Mouse (Mus musculus) thymus, adult 2 months (tissue): Measurements from ENCODE around the gene Mrps34. TPM values are rescaled to one million over a fixed set of nuclear protein-coding genes. Genes with fewer than 3 reads are reported as not detected.

Experiments
- DNase-seq: peaks from one replicate; pipeline ENCODE4 v3.0.0; 2021
- H3K27ac ChIP-seq: fragments of 200-500 bp; 2 replicates; pipeline ENCODE4 v1.5.1; 2012; ENCODE audit warnings: low read length, control low read depth; ENCODE audit not compliant: control insufficient read depth, insufficient read depth
- H3K27me3 ChIP-seq: fragments of 200-500 bp; 2 replicates; pipeline ENCODE4 v1.6.1; 2012; ENCODE audit warnings: mild to moderate bottlenecking, low read length, moderate library complexity, mixed read lengths; ENCODE audit not compliant: control insufficient read depth, insufficient read depth
- H3K36me3 ChIP-seq: fragments of 200-500 bp; 2 replicates; pipeline ENCODE4 v1.6.1; 2012; ENCODE audit warnings: mild to moderate bottlenecking, low read length, moderate library complexity; ENCODE audit not compliant: control insufficient read depth, insufficient read depth
- H3K4me1 ChIP-seq: fragments of 200-500 bp; replicated peaks from 2 replicates; pipeline ENCODE4 v1.6.1; 2012; ENCODE audit warnings: low read length; ENCODE audit not compliant: control insufficient read depth, insufficient read depth
- H3K4me3 ChIP-seq: fragments of 200-500 bp; 2 replicates; pipeline ENCODE4 v1.5.1; 2012; ENCODE audit warnings: mild to moderate bottlenecking, low read length, control low read depth, moderate library complexity; ENCODE audit not compliant: control insufficient read depth, insufficient read depth
- CTCF ChIP-seq: fragments of 200-500 bp; IDR thresholded peaks from 2 replicates; pipeline ENCODE4 v1.5.1; 2012; ENCODE audit warnings: mild to moderate bottlenecking, control low read depth, low read length, moderate library complexity, borderline replicate concordance; ENCODE audit not compliant: control insufficient read depth, poor library complexity, insufficient read depth; ENCODE audit errors: extremely low read depth
- POLR2A ChIP-seq: fragments of 200-500 bp; IDR thresholded peaks from 2 replicates; pipeline ENCODE4 v1.6.1; 2012; ENCODE audit warnings: mild to moderate bottlenecking, low read length, control low read depth, moderate library complexity; ENCODE audit not compliant: control insufficient read depth, poor library complexity, insufficient read depth; ENCODE audit errors: extremely low read depth
- WGBS: fragments of 180-500 bp; shearing (Covaris S2); methylation state at CpG from one replicate; pipeline ENCODE4 v1.1.7; 2018; 5-methylcytosine and 5-hydroxymethylcytosine counted together
- polyA plus RNA-seq: library from polyadenylated mRNA; depleted of rRNA; stranded (reverse); fragments of >200 nt; gene quantifications from 2 replicates; pipeline ENCODE4 v1.2.3, GENCODE M21; 2012; rRNA removed

Mrps34 gene
- 146 and 152 TPM in 2 replicates for polyA plus RNA-seq

DNA sequence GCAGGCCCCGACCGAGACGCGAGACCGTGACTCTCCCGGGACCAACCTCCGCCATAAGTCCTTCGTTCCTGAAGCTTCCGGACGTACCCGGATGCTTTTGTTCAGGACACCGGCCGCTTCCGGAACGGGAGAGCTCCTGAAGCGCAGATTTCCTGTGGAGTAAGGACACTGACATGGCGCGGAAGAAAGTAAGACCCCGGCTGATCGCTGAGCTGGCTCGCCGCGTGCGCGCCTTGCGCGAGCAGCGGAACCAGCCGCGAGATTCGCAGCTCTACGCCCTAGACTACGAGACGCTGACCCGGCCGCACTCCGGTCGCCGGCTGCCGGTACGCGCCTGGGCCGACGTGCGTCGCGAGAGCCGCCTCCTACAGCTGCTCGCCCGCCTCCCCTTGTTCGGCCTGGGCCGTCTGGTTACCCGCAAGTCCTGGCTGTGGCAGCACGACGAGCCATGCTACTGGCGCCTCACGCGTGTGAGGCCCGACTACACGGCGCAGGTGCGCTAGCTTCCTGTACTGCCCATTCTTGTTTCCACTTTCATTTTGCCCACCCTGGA, at the start of gene Mrps34, which contains the start of gene Eme2:
Gene Mrps34 (plus strand): TSS at position 122 of the 553 bp plus-strand sequence.
Gene Eme2 (minus strand): TSS at position 93 of the 553 bp plus-strand sequence.
- TF ChIP-seq CTCF = 0 out of 2 replicates have a peak, but pooled peaks have one; percentile 22
- 0 out of 2 replicates have a peak, but pooled peaks have one; percentile 36 for TF ChIP-seq POLR2A
- WGBS = under 1% methylated on average over 62 of the region's 62 CpGs
- peaks cover 26% of the 10 kb centered on the region for H3K4me1 ChIP-seq
- DNase-seq = peak; percentile 71
- H3K4me3 ChIP-seq = peak within 1 kb of the TSS; percentile 71
- H3K27me3 ChIP-seq = no peaks in the 10 kb centered on the region
- H3K27ac ChIP-seq = peak within 1 kb of the TSS; percentile 67
- peaks cover 26% of the 10 kb centered on the region for H3K36me3 ChIP-seq

DNA sequence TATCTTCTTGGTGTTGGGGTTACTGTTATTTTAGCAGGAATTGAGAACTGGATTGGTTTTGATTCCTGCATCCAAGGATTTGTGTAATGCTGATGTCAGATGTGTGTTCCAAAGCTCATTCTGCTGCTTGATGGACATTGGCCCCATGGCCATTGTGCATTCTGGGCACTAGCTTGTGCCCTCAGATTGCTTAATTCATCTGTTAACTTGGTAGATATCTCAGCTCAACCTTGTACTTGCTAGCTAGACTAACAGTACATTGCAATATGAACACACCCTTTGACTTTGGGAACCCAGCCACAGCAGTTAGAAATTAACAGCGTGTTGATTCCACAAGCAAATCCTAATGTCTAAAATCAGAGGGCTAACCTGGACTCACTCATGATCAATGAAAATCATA, 47.5 kb upstream of the Mrps34 start:
- no peak overlapping the region for H3K4me3 ChIP-seq
- DNase-seq = no peak
- TF ChIP-seq POLR2A (no peak), CTCF (no peak)
- H3K27ac ChIP-seq = no peak overlapping the region
- H3K4me1 ChIP-seq = peaks cover 6% of the 10 kb centered on the region
- no peaks in the 10 kb centered on the region for H3K36me3 ChIP-seq
- H3K27me3 ChIP-seq = no peaks in the 10 kb centered on the region
- 100% methylated on average over 1 of the region's 1 CpGs for WGBS

DNA sequence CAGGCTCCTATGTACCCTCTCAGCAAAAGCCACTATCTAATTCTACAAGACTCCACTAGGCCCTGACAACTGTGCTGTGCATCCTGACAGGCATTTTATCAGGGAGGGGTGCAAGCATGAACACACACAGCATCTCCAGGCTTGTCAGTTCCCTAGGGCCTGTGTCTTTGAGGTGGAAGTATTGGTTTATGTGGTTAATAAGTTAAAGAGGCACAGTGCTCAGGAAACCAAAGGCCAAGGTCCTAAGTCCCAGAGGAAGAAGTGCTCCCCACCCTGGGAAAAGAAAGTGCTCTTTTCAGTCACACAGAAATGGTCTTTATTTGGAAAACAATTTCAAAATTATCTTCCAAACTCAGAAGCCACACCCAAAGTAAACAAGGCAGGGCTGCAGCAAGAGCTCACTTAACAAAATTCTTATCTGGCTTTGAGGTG, 46.3 kb upstream of the Mrps34 start:
- Histone ChIP-seq H3K27ac (no peak overlapping the region), H3K4me1 (peaks cover 6% of the 10 kb centered on the region), H3K4me3 (no peak overlapping the region), H3K27me3 (no peaks in the 10 kb centered on the region), H3K36me3 (no peaks in the 10 kb centered on the region)
- TF ChIP-seq POLR2A (no peak), CTCF (no peak)
- DNase-seq = no peak

DNA sequence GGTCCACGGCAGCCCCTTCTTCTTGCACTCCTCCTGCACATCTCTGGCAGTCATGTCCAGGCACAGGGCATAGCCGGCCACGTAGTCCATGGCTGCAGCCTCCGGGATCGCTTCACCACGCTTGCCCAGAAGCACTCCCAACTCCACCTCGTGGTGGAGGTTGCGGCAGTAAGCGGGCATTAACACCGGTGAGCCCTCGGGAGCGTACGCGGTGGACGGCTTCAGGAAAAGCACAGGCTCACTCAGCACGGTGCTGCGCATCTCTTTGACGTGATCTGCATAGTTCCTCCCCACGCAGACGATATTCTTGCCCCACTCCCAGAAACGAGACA, 45.2 kb upstream of the Mrps34 start:
- no peak for DNase-seq
- peak overlapping the region; percentile 15; the same call in 1 of the 2 replicates for H3K27ac ChIP-seq
- H3K4me1 ChIP-seq = peaks cover 6% of the 10 kb centered on the region
- H3K36me3 ChIP-seq = no peaks in the 10 kb centered on the region
- under 1% methylated on average over 21 of the region's 21 CpGs for WGBS
- TF ChIP-seq POLR2A (no peak), CTCF (no peak)
- H3K27me3 ChIP-seq = no peaks in the 10 kb centered on the region
- H3K4me3 ChIP-seq = peak overlapping the region; percentile 62

DNA sequence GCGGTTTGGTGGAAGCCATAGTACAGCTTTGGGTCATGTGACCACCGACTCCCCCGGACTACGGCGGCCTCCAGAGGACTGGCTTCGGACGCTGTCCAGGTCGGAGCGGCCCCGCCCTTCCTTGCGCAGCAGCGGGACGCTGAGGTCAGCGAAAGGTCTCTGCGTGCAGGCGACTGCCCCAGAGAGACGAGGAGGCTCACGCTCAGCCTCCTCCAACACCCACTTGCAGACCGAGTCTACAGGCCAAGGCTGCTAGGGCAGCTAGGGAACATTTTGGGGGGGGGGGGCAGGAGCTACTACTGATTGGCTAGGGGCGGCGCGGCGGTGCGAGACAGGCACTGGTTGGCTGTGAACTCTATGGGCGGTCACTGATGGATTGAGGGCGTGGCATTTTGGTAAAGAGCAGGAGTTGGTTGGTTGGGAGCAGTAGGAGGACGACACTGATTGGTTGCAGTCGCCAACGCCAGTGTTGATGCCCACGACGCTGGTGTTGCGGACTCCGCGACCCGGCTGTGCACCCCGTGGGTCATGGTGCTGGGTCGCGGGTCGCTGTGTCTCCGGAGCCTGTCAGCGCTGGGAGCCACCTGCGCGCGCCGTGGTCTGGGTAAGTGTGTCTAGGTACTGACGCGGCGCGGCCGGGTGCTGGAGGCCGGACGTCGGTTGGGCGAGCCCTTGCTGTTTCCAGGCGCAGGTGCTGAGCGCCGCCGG, 44.7 kb upstream of the Mrps34 start, which contains the start of gene Fahd1:
Gene Fahd1 (minus strand): TSS at position 300 of the 708 bp plus-strand sequence.
- Histone ChIP-seq H3K36me3 (no peaks in the 10 kb centered on the region), H3K4me3 (peak within 1 kb of the TSS; percentile 62), H3K4me1 (peaks cover 6% of the 10 kb centered on the region), H3K27me3 (no peaks in the 10 kb centered on the region), H3K27ac (peak within 1 kb of the TSS; percentile 15; the same call in 1 of the 2 replicates)
- TF ChIP-seq POLR2A = peak; percentile 85
- TF ChIP-seq CTCF = 0 out of 2 replicates have a peak, but pooled peaks have one; percentile 23
- WGBS = under 1% methylated on average over 58 of the region's 58 CpGs
- peak; percentile 92 for DNase-seq

DNA sequence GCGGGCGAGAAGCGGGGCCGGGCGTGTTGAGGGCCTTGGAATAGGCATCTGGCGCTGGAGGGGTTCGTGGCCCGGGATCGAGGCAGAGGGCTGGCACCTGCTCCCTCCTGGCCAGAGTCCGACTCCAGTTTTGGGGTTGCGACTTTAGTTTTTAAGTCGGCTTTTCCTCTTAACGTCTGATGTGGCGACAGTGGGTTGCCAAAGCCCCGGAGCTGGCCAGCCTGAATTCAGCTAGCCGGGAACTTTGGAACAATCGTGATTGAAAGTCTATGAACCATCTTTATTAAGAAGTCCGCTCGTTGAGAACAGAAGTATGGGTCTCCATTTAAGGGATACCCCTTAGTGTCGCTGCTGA, 44.2 kb upstream of the Mrps34 start:
- Histone ChIP-seq H3K27me3 (no peaks in the 10 kb centered on the region), H3K4me3 (peak overlapping the region; percentile 62), H3K36me3 (no peaks in the 10 kb centered on the region), H3K4me1 (peaks cover 6% of the 10 kb centered on the region), H3K27ac (no peak overlapping the region)
- 1% methylated on average over 20 of the region's 20 CpGs for WGBS
- TF ChIP-seq CTCF = no peak
- no peak for TF ChIP-seq POLR2A
- DNase-seq = no peak
